ENCODE assay signal across 17 mouse cellular contexts in genomic region chr17:79290697-79291096, GRCm38 (mm10).
"Had no signal": no experiment of that assay in that cellular context is flagged by ENCODE, and none has a peak within 500 bp of the region (broad histone marks: within the 10 kb centered on the region; RNA-seq: fewer than 3 reads in every experiment).

No protein-coding gene starts in this region.

- H3K9me3 ChIP-seq: midbrain, embryonic 10.5 days; midbrain, embryonic 13.5 days; neural tube, embryonic 12.5 days; stomach, embryonic 15.5 days had no signal

- H3K4me3 ChIP-seq: midbrain, embryonic 10.5 days; midbrain, embryonic 13.5 days; neural tube, embryonic 12.5 days; stomach, embryonic 15.5 days had no signal

- H3K9ac ChIP-seq: liver, embryonic 14.5 days; lung, embryonic 14.5 days; midbrain, embryonic 13.5 days; neural tube, embryonic 12.5 days; stomach, embryonic 15.5 days had no signal

- DNase-seq: lung, adult 18-20 months; lung, embryonic 14.5 days; lung, postnatal 10 days; lung, postnatal 4 days; right cerebral cortex, postnatal 25 days; right cerebral cortex, postnatal 4 days; spleen, adult 18-20 months; thymus, adult 2 months; thymus, postnatal 25 days; thymus, postnatal 4 days had no signal

- H3K27ac ChIP-seq: liver, embryonic 14.5 days; midbrain, embryonic 10.5 days; midbrain, embryonic 13.5 days; neural tube, embryonic 12.5 days; stomach, embryonic 15.5 days; stomach, postnatal 0 days had no signal

- H3K4me2 ChIP-seq: lung, embryonic 14.5 days; midbrain, embryonic 13.5 days; neural tube, embryonic 12.5 days; stomach, embryonic 15.5 days had no signal

- H3K36me3 ChIP-seq: midbrain, embryonic 10.5 days; midbrain, embryonic 13.5 days; neural tube, embryonic 12.5 days; stomach, embryonic 15.5 days had no signal

- H3K4me1 ChIP-seq: midbrain, embryonic 13.5 days; neural tube, embryonic 12.5 days had no signal

- H3K27me3 ChIP-seq: midbrain, embryonic 13.5 days; neural tube, embryonic 12.5 days; stomach, embryonic 15.5 days had no signal

- ATAC-seq: midbrain, embryonic 13.5 days; midbrain, embryonic 16.5 days had no signal
